Mouse (Mus musculus): ENCODE results near the gene Cyp4a12b.
"Not testable (repeated sequence)": the region's sequence is repeated elsewhere in the genome, so short reads cannot be mapped to it uniquely, and the experiment has no call there.

GRCm38 (mm10) chr4:115365624-115366023, 45.8 kb upstream of the Cyp4a12b start:
- not testable (repeated sequence) for TF ChIP-seq ZC3H11A (IDR thresholded peaks at IDR 0.05; ENCODE audit: borderline replicate concordance, low read depth, low read length); CHD2 (IDR thresholded peaks at IDR 0.05; ENCODE audit: low read depth, low read length); MAFK (IDR thresholded peaks at IDR 0.05; ENCODE audit: insufficient read depth, low read depth, low read length); ZNF384 (IDR thresholded peaks at IDR 0.05; ENCODE audit: low read depth, low read length)
